Mouse (Mus musculus): ENCODE measurements around the gene Nkiras1.

DNA sequence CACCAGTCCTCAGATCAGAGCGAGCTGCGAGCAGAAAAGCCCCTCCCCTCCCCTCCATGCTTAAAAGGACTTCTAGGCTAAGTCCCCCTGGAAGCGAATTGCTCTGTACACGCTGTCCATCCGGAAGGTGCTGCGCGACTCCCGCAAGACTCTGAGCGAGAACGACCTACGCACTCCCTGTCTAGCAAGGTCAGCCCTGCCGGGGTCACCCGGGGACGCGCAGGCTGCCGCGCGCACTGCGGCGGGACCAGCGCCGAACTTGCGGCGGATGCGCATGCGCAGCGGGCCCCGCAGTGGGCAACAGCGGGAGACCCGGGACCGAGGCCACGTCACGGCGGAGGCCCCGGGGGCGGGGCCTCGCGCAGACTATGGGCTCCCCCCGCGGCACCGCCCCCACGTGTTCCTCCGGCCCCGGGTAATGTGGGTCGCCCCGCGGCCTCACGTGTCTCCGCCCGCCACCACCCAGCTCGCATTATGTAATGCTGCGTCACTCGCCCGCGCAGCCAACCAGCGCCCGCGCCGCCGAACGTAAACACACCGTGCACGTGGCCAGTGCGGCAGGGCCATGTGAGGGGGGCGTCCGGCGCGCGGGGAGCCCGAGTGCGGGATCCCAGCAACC is 32.7 kb upstream of the Nkiras1 start:
- no peak for TF ChIP-seq CTCF (IDR thresholded peaks at IDR 0.05; ENCODE audit: insufficient read depth, low read length)
- TF ChIP-seq POLR2A (IDR thresholded peaks at IDR 0.05; ENCODE audit: borderline replicate concordance, extremely low read depth, low read depth, low read length) = peak; percentile 46; the same call in 1 of the 2 replicates

All from lung, adult 2 months (tissue).